Mouse (Mus musculus) cerebellum, adult 8-10 months (tissue): Measurements from ENCODE around the gene Tmem160.

ENCODE experiments used
- DNase-seq: peaks from one replicate; pipeline ENCODE4 v3.0.0; 2022

Tmem160 gene

DNA sequence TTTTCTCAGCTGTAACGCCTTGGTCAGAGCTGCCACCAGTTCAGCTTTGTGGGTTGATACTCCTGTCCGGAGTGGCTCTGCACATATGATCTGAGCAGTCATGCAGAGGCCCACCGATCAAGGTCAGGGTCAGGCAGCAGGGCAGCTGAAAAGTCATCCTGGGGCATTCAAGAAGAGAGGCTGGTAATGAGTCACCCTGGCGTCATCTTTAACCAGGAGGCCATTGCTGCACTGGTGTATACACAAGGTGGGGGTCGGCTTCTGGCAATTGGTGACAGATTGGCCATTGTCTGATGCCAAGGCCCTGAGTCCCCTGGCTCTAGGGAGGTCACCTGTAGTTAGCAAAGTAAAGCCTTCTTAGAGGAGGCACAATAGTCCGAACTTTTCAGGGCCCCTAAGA is 923 bp upstream of the Tmem160 start:
- DNase-seq = no peak

DNA sequence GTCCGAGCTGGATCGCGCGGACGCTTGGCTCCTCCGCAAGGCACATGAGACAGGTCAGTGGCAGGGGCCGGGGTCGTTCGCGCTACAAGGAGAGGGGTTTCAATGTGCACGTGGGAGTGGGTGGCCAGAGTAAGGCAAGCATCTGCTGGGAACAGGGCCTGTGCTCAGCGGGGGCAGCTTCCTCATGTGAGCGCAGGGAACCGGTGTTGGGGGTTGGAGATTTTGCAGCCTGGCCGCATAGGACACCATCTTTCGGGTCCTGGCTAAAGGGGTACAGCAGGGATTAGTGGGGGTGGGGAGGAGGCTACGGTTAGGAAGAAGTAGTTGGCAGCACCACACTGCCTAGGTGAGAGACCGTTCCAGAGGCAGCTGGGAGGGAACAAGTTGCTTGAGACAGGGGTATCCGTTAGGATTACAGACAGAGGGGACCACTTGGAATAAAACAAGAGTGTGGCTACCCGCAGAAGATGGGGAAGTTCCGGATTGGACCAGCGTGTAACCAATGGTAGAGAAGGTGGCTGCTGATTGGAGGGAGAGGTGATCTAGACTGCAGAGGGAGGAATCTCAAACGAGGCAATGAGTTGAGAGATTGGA is 636 bp downstream of the Tmem160 start:
- peak; percentile 51 for DNase-seq

DNA sequence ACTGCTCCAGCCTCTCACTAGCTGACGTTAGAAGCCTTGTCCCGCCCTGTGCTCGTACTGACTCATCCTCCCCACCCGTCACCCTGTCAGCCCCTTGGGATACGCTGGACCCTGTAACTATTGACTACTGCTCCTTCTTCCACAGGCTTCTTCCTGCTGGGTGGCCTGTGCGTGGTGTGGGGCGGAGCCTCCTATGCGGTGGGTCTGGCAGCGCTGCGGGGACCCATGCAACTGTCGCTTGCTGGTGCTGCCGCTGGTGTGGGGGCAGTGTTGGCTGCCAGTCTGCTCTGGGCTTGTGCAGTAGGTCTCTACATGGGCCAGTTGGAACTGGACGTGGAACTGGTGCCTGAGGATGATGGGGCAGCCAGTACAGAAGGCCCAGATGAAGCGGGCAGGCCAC is 2.4 kb downstream of the Tmem160 start:
- no peak for DNase-seq

DNA sequence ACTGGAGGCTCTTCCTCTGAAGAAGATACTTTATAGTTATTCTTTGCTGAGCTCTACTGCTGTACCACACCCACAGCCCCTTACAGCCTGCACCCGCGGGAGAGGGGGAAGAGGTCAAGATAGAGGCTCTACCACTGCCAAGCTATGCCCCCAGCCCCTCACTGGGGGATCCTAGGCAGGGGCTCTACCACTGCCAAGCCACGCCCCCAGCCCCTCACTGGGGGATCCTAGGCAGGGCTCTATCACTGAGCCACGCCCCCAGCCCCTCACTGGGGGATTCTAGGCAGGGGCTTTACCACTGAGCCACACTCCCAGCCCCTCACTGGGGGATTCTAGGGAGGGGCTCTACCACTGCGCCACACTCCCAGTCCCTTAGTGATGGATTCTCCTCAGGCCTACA is 3.7 kb downstream of the Tmem160 start:
- DNase-seq = no peak

DNA sequence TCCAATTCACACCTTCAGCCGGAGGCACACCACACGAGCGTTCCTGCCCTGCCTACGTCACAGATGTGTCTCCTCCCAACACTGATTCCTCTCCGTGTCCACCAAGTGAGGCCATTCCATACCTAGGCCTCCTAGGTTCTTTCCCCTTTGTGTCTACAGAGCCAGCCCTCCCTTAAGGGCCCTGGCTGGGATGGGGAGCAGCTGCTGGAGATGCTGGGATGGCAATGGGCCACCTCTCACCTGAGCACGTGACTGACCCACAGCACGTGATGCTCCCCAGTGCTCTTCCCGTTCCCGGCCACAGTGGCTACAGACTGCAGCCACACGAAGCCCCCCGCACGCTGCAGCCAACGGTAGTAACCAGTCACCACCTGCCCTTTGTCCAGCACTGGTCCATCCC is 8.0 kb downstream of the Tmem160 start:
- DNase-seq = peak; percentile 53

DNA sequence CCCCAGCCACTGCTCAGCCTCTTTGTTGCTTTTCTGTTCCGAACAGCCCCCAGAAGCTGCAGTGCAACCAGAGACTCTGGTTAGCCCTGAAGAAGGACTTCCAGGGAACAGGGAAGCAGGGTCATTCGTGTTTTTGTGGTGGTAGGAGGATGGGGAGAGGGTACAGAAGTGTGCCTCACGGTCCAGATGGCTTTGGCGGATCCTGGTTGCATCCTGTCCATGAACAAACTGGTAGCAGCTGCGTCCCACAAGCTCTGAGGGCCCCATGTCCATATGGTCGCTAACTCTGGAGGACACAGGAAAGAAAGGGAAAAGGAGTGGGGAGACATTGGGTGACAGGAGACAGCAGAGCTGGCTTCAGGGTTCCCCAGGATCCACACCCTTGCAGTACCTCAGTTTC is 8.6 kb downstream of the Tmem160 start:
- DNase-seq = no peak

DNA sequence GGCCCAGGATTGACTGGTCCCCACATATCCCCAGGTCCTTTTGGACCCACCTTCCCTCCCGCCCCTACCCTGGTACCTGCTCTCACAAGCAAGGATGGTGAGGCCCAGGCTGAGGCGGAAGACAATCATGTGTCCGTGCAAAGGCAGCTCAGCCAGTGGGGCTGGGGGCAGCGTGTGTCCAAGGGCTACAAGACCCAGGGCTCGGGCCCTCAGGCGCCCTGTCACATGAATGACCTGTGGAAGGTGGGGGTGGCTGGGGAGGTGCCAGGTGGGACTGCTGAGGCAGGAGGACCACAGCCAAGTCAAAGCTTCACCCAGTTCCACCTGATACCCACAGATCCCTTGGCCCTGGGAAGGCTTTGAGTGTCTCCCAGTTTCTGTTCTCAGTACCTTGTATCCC is 9.1 kb downstream of the Tmem160 start:
- DNase-seq = no peak

DNA sequence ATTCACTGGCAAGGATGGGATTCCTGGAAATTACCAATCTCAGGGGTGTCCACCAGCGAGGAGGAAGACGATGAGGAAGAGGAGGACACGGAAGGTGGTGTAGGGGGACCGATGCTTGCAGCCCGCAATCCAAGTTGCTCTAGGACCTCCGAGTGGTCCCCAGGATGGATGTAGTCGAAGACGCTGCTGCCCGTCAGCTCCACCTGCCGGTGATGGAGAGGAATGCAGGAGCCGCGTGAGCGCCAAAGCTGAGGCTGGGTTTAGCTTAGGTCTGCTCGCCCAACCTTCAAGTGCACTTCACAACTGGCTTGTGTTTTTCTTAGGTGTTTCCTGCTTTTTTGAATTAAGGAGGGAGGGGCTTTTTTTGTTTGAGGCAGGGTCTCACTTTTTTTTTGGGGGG is 10.6 kb downstream of the Tmem160 start:
- peak; percentile 80 for DNase-seq

DNA sequence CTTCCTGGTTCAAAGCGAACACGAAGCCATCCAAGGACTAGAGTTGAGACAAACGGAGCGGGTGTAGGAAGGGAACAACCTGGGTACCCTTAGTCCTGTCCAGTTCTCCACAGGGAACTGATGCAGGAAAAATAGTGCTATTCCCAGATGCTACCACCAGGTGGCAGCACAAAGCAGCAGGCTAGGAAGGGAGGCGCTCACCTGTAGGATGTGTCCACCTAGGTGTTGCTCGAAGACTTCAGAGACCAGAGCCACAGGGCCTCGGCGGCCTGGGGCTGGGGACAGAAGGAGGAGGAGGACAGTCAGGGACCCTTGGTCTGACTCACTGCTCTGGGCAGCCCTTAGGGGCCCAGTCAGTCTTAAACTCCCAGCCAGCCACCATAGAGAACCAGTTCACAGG is 12.6 kb downstream of the Tmem160 start:
- peak; percentile 82 for DNase-seq

DNA sequence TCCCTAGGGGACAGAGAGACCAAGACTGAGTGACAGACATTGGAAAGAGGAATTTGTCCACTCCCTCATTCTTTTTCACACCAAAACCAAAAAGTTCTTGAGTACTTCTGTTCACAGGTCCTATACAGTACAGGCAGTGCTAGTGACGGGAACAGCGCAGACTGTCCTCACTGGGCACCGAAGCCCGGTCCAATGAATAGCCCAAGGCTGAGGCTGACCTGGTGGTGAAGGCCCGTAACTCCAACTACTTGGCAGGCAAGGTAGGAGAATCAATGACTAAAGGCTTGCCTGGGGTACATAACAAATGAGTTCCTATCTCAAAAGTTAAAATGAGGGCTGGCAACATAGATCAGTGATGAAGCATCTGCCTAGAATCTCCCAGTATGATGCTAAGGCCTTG is 13.0 kb downstream of the Tmem160 start:
- no peak for DNase-seq

DNA sequence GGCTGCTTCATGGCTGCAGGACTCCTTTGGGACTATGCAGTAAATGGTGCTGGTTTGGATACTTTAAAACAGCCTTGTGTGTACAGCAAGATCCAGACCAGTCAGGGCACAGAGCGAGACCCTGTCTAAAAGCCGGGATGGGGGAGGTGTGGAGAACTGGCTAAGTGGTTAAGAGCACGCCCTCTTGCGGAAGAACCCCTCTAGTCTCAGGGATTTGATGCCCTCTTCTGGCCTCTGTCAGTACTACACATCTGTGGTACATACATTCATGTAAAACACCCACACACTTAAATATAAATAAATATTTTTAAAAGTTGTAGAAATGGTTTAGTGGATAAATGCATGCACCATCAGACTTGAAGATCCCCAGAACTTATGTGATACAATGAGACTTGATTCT is 14.0 kb downstream of the Tmem160 start:
- no peak for DNase-seq

DNA sequence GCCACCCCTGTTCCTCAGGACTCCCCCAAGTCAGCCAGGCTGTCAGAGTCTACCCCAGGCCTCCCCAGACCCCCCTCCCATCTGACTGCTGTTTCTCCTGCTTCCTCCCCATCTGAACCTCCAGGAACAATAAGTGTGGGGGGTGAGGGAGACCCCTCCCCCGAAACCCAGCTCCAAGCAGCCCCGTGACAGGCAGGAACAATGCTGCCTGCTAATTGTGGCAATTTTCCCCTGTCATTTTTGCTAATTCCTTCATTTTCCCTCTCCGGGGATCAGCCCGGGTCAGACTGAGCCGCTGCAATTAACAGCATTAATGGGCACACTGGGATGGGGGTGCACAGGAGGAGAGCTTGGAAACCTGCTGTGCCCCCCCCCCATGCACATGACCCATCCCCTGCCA is 15.5 kb downstream of the Tmem160 start:
- no peak for DNase-seq

DNA sequence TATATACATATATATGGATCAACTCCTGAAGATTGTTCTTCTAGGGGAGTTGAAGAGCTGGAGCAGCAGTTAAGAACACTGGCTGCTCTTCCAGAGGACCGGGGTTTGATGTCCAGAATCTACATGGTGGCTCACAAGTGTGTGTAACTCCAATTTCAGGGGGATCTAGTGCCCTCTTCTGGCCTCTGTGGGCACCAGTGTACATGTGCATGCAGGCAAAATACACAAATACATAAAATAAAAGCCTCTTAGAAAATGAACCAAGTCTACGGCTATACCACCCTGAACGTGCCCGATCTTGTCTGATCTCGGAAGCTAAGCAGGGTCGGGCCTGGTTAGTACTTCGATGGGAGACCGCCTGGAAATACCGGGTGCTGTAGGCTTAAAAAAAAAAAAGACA is 19.0 kb downstream of the Tmem160 start:
- DNase-seq = no peak

DNA sequence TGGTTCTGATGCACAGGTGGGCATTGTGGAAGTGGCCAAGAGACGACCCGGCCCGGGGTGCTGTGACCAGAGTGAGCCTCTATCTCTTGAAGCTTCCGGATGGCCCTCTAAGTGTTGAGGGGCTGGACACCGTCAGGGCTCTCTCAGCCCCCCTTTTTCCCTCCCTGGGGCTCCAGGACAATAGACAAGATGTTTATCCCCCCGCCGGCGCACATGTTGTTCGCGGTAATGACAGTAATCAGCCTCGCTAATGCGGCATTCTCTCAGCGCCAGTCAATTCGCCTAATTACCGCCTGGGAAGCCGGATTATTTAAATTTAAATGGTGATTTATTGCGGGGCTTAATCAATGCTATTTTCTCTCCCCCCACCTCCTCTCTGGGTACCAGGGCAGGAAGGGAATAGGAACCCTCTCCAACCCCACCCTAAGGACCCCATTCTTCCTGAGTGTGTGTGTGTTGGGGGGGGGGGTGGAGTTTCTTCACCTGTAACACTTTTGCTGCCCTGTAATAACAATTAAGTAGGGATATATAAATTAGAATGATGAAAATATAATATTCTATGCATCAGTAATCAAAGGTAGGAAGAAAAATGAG is 19.6 kb downstream of the Tmem160 start:
- DNase-seq = no peak

DNA sequence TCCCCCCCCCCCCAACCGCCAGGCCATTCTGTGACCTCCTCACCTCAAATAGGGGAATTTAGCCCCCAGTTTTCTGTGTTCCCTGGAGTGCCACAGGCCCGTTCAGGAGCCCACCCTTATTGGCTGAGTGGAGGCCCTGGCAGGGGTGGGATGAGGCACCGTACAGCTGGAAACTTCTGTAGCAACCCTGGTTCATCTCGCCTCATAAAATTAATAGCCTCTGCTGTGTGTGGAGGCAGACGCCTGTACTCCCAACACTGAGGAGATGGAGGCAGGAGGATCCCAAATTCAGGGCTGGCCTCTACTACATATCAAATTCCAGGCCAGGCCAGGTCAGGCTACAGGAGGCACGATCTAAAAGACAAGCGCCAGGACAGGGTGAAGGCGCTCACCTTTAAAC is 21.3 kb downstream of the Tmem160 start:
- DNase-seq = no peak

DNA sequence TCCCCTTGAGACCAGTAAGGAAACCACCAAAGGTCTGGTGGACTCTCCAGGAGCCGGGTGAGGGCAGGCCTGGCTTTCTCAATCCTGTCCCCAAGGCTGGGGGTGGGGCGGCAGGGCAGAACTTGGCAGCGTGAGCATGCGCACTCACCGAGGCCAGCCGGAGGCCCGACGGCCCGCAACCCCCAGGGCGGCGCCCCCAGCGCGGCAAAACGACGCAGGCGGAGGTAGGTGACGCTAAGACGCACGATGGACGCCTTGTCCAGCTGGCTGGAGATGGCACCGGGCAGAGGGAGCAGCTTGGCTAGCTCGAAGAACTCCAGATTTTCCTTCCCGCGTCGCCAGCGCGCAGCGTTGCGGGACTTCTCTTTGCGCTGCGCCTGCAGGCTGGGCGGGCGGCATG is 21.9 kb downstream of the Tmem160 start:
- DNase-seq = no peak

DNA sequence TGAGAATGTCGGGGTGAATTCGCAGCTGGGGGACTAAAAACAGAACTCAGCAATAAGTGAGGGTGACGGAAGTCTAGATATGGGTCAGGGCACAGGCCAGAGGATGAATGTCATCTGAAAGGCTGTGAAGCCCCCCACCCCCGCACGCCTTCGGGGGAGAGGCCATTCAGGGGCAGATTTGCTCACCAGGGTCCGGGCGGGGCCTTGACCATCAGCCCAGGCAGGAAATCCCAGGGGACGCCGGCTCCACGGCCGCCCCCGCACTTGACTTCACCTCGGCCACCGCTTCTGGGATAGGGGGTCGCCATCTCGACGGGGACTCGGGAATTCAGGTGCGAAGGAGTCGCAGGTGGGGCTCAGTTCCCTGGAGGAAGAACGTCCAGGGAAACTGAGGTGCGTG is 22.7 kb downstream of the Tmem160 start:
- DNase-seq = no peak

DNA sequence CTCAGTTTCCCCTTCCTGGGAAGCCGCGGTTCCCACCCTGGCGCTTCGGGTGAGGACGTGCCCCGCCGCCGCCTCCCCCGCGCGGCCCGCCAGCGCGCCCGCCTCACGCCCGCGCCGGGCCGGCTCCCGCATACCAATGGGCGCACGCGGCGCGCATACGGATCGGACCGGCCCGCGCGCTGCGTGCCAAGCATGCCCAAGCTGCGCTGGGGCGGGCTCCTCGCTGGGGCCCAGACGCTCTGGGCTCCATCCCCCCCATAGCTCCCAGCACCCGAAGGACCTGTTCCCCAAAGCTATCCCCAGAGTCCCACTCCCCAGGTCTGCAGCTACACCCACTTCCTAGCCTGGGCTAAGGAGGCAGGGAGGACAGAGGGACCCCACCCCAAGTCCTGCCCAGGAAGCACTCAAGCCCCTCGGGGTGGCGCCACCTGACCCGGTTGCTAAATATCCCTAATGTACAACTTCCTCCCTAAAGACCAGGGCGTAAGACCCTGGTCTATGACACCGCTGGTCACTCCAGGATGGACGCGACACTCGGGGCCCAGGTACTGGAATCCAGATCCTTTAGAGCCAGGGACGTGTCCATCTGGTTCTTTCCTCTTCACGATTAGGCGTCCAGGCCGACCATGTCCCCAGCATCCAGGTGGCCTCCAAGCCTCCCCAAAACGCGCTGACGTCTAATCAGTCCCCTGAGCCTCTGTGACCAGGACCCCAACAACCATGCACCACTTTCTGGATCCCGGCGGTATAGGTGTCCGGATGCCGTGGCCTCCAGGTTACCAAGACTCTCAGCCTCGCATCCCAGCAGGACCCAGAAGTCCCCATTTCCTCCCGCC is 23.4 kb downstream of the Tmem160 start:
- no peak for DNase-seq

DNA sequence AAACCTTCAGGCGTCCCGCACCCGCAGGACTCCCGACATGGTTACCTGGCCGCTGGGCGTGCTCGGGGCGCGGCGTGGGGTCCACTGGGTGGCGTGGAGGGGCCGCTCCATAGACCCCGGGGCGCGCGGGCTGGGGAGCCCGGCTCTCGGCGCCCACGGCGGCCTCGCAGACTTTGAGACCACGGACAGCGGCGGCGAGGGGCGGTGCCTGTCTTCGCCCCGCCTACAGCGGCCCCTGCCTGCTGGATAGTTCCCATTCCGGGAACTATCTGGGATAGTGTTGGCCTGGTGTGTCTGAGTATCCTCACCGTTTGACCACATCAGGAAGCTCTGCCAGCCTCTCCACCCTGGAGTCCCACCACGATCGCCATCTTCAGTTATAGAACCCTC is 24.0 kb downstream of the Tmem160 start:
- no peak for DNase-seq

DNA sequence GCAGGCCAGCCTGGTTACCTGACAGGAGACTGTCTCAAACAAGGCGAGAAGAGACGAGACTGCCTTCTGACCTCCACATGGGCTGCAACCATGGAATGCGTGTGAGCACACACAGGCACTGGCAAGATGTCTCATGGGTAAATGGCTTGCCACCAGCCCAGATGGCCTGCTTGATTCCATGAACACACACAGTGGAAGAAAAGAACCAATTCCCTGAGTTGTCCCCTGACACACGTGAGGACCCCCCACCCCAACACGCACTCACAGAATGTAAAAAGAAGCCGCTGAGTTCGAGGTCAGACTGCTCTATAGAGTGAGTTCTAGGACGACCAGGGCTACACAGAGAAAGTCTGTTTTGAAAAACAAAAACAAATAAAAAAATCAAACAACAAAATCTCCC is 25.0 kb downstream of the Tmem160 start, which contains the start of gene Npas1:
Gene Npas1 (minus strand): TSS at position 101 of the 400 bp plus-strand sequence.
- DNase-seq = no peak

DNA sequence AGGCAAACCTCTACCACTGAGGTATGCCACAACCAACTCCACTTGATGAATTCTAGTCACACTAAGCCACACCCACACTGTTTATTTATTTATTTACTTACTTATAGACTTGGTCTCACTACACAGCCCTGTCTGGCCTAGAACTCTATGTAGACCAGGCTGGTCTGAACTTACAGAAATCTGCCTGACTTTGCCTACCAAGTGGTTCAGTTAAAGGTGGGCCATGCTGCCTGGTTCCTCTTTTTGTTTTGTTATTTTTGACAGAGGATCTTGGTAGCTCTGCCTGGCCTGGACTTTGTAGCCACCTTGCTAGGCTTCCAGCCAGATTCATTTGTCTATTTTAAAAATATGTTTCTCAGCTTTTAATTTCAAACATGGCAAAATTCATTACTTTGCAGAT is 36.2 kb downstream of the Tmem160 start:
- no peak for DNase-seq

DNA sequence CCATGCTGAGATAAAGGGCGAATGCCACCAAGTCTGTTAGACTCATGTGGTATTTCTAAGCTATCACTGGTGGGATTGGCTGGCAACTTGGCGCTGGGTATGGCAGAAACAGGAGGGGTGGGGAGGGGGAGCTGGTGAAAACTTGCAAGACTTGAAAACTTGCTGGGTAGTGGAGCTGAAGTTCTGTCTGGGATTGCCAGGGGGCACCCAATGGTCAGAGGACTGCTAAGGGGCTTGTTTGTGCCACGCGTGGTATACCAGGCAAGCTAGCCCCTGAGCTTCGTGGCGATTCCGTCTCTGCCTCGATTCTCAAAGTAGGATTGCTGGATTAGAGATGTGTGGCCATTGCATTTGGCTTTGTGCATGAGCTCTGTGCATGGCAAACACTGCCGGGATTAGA is 37.4 kb downstream of the Tmem160 start:
- DNase-seq = no peak

DNA sequence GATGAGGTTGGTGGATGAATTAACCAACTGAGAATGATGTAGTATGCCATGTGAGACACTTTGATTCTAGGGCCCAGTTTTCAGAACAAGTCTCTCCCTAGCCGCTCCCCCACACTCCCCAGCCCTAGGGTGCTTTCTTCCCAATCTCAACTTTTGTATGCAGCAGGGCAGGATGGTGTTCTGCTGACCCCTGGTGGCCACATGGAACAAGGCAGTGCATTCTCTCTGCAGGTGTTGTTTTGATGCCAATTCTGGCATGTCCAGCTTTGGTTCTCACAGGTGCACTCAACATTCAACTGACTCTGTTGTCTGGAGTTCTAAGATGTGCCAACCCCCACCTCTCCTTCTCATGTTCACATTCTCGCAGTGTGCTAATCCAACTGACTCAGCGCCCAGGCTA is 39.2 kb downstream of the Tmem160 start:
- DNase-seq = peak; percentile 70

DNA sequence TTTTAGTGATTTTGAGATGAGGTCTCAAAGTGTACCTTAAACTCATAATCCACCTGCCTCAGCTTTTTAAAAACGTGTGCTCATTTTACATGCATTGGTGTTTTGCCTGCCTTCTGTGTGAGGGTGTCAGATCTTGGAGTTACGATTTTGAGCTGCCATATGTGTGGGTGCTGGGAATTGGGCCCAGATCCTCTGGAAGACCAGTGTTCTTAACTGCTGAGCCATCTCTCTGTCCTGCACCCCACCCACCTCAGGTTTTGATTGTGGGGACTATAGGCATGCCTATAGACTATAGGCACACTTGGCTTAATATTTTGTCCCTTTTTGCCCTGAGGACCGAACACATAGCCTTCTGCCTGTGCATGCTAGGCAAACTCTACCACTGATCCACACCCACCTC is 39.6 kb downstream of the Tmem160 start:
- DNase-seq = no peak
